ENCODE assay signal across 23 mouse cellular contexts in genomic region chr14:29163998-29164652, GRCm38 (mm10).
A peak's percentile ranks its signal among the peaks of the same experiment; 100 is the strongest.
DNase-seq lines count a peak whose midpoint lies in the region; ATAC-seq and TF ChIP-seq lines count a peak whose summit lies in the region.
"Had no signal": no experiment of that assay in that cellular context is flagged by ENCODE, and none has a peak within 500 bp of the region (broad histone marks: within the 10 kb centered on the region; RNA-seq: fewer than 3 reads in every experiment).

No protein-coding gene starts in this region.

- no peak overlapping the region for H3K4me2 ChIP-seq in forebrain, embryonic 16.5 days (ENCODE audit: low read length)
- H3K4me2 ChIP-seq in forebrain, embryonic 12.5 days, result no peak overlapping the region
- H3K4me2 ChIP-seq in midbrain, embryonic 13.5 days (replicated peaks), result no peak overlapping the region
- H3K4me2 ChIP-seq in midbrain, embryonic 11.5 days, result no peak overlapping the region
- no peak overlapping the region for H3K4me2 ChIP-seq in hindbrain, postnatal 0 days (ENCODE audit: low read depth, low read length)
- H3K4me2 ChIP-seq: heart, embryonic 15.5 days; neural tube, embryonic 12.5 days had no signal

- no peak for TF ChIP-seq CTCF in hindbrain, postnatal 0 days (IDR thresholded peaks at IDR 0.05; ENCODE audit: low read depth)

- no peaks in the 10 kb centered on the region for H3K36me3 ChIP-seq in forebrain, embryonic 16.5 days (ENCODE audit: control insufficient read depth, insufficient read depth)
- H3K36me3 ChIP-seq in forebrain, embryonic 12.5 days (replicated peaks), result no peaks in the 10 kb centered on the region
- no peaks in the 10 kb centered on the region for H3K36me3 ChIP-seq in midbrain, embryonic 13.5 days
- no peaks in the 10 kb centered on the region for H3K36me3 ChIP-seq in midbrain, embryonic 11.5 days (ENCODE audit: control insufficient read depth, insufficient read depth, low read length)
- no peaks in the 10 kb centered on the region for H3K36me3 ChIP-seq in hindbrain, postnatal 0 days (ENCODE audit: insufficient read depth, low read length)
- H3K36me3 ChIP-seq: embryonic facial prominence, embryonic 10.5 days; heart, embryonic 15.5 days; neural tube, embryonic 12.5 days had no signal

- H3K9ac ChIP-seq in forebrain, embryonic 16.5 days (replicated peaks; ENCODE audit: low read depth, low read length), result no peak overlapping the region
- no peak overlapping the region for H3K9ac ChIP-seq in forebrain, embryonic 12.5 days
- no peak overlapping the region for H3K9ac ChIP-seq in midbrain, embryonic 13.5 days (replicated peaks)
- H3K9ac ChIP-seq in midbrain, embryonic 11.5 days (ENCODE audit: low read length), result no peak overlapping the region
- no peak overlapping the region for H3K9ac ChIP-seq in hindbrain, postnatal 0 days (replicated peaks; ENCODE audit: low read length)
- H3K9ac ChIP-seq: heart, embryonic 15.5 days; neural tube, embryonic 12.5 days had no signal

- no peak for DNase-seq in midbrain, embryonic 11.5 days (ENCODE audit: low spot score, missing footprints)
- DNase-seq in hindbrain, postnatal 0 days (ENCODE audit: low spot score), result peak; percentile 54
- DNase-seq in retina, embryonic 14.5 days (ENCODE audit: low spot score), result peak; percentile 17
- DNase-seq in Muller cell, postnatal 12 days (ENCODE audit: inconsistent ontology term), result no peak
- DNase-seq: adrenal gland, postnatal 36 days; cerebellum, adult 8-10 months; gastrocnemius, postnatal 14 days; heart, adult 2 months; kidney, adult 18-20 months; kidney, postnatal 10 days; layer of hippocampus, postnatal 36 days; liver; right cerebral cortex, postnatal 25 days; thymus, adult 2 months had no signal

- H3K27me3 ChIP-seq in forebrain, embryonic 16.5 days (replicated peaks; ENCODE audit: control insufficient read depth, insufficient read depth, low read length), result no peaks in the 10 kb centered on the region
- H3K27me3 ChIP-seq in forebrain, embryonic 12.5 days, result no peaks in the 10 kb centered on the region
- no peaks in the 10 kb centered on the region for H3K27me3 ChIP-seq in midbrain, embryonic 13.5 days
- no peaks in the 10 kb centered on the region for H3K27me3 ChIP-seq in midbrain, embryonic 11.5 days (ENCODE audit: control insufficient read depth, insufficient read depth, low read length)
- H3K27me3 ChIP-seq in hindbrain, postnatal 0 days (ENCODE audit: insufficient read depth, low read length), result no peaks in the 10 kb centered on the region
- H3K27me3 ChIP-seq: CH12.LX; heart, embryonic 15.5 days; neural tube, embryonic 12.5 days had no signal

- peak; percentile 55 for ATAC-seq in forebrain, embryonic 16.5 days
- ATAC-seq in forebrain, embryonic 12.5 days (ENCODE audit: low FRiP score), result no peak
- 0 out of 2 replicates have a peak, but pooled peaks have one; percentile 11 for ATAC-seq in midbrain, embryonic 13.5 days
- no peak for ATAC-seq in midbrain, embryonic 11.5 days (ENCODE audit: low FRiP score)
- ATAC-seq in hindbrain, postnatal 0 days, result no peak
- ATAC-seq: lung, postnatal 0 days had no signal

- peak overlapping the region; percentile 27 for H3K27ac ChIP-seq in forebrain, embryonic 16.5 days (ENCODE audit: low read length)
- no peak overlapping the region for H3K27ac ChIP-seq in forebrain, embryonic 12.5 days
- H3K27ac ChIP-seq in midbrain, embryonic 13.5 days, result peak overlapping the region; percentile 40
- no peak overlapping the region for H3K27ac ChIP-seq in midbrain, embryonic 11.5 days (ENCODE audit: low read depth, low read length)
- no peak overlapping the region for H3K27ac ChIP-seq in hindbrain, postnatal 0 days
- H3K27ac ChIP-seq: embryonic facial prominence, embryonic 10.5 days; heart, adult 2 months; heart, embryonic 15.5 days; layer of hippocampus, adult 2 months; neural tube, embryonic 12.5 days had no signal

- H3K4me3 ChIP-seq in forebrain, embryonic 16.5 days (replicated peaks; ENCODE audit: low read length), result no peak overlapping the region
- H3K4me3 ChIP-seq in forebrain, embryonic 12.5 days (replicated peaks), result no peak overlapping the region
- no peak overlapping the region for H3K4me3 ChIP-seq in midbrain, embryonic 13.5 days (replicated peaks)
- no peak overlapping the region for H3K4me3 ChIP-seq in midbrain, embryonic 11.5 days (ENCODE audit: low read depth, low read length)
- no peak overlapping the region for H3K4me3 ChIP-seq in hindbrain, postnatal 0 days (ENCODE audit: low read length)
- H3K4me3 ChIP-seq: embryonic facial prominence, embryonic 10.5 days; heart, adult 2 months; heart, embryonic 15.5 days; layer of hippocampus, adult 2 months; neural tube, embryonic 12.5 days had no signal

- no peaks in the 10 kb centered on the region for H3K9me3 ChIP-seq in forebrain, embryonic 16.5 days (ENCODE audit: control insufficient read depth, low read length)
- no peaks in the 10 kb centered on the region for H3K9me3 ChIP-seq in forebrain, embryonic 12.5 days
- no peaks in the 10 kb centered on the region for H3K9me3 ChIP-seq in midbrain, embryonic 13.5 days
- no peaks in the 10 kb centered on the region for H3K9me3 ChIP-seq in midbrain, embryonic 11.5 days (ENCODE audit: control insufficient read depth, low read length)
- H3K9me3 ChIP-seq in hindbrain, postnatal 0 days (ENCODE audit: low read length), result no peaks in the 10 kb centered on the region
- H3K9me3 ChIP-seq: embryonic facial prominence, embryonic 10.5 days; heart, embryonic 15.5 days; neural tube, embryonic 12.5 days had no signal

- H3K4me1 ChIP-seq in forebrain, embryonic 16.5 days (replicated peaks; ENCODE audit: control insufficient read depth, insufficient read depth, low read length), result peaks cover 10% of the 10 kb centered on the region
- peaks cover 5% of the 10 kb centered on the region; the same call in 1 of the 2 replicates for H3K4me1 ChIP-seq in forebrain, embryonic 12.5 days
- H3K4me1 ChIP-seq in midbrain, embryonic 13.5 days (replicated peaks), result peaks cover 9% of the 10 kb centered on the region; the same call in 1 of the 2 replicates
- H3K4me1 ChIP-seq in midbrain, embryonic 11.5 days (ENCODE audit: control insufficient read depth, insufficient read depth, low read length), result no peaks in the 10 kb centered on the region
- 0 out of 2 replicates have a peak, but pooled peaks cover 3% of the 10 kb centered on the region for H3K4me1 ChIP-seq in hindbrain, postnatal 0 days (ENCODE audit: insufficient read depth, low read length)
- H3K4me1 ChIP-seq: heart, embryonic 15.5 days had no signal

- 31% methylated on average over 4 of the region's 4 CpGs for WGBS in forebrain, embryonic 16.5 days
- WGBS in forebrain, embryonic 12.5 days, result 55% methylated on average over 4 of the region's 4 CpGs
- 56% methylated on average over 4 of the region's 4 CpGs for WGBS in midbrain, embryonic 13.5 days
- WGBS in midbrain, embryonic 11.5 days, result 80% methylated on average over 4 of the region's 4 CpGs
- 38% methylated on average over 4 of the region's 4 CpGs for WGBS in hindbrain, postnatal 0 days

Comparison
In these comparisons a context has a peak if more than half of its experiments do, and no peak if none do; other contexts are left out.
1. ATAC-seq: peak in forebrain, embryonic 16.5 days (single experiment) and midbrain, embryonic 13.5 days (single experiment); none in forebrain, embryonic 12.5 days (single experiment), midbrain, embryonic 11.5 days (single experiment) and hindbrain, postnatal 0 days (single experiment).
2. H3K27ac ChIP-seq: peak in forebrain, embryonic 16.5 days (single experiment) and midbrain, embryonic 13.5 days (single experiment); none in forebrain, embryonic 12.5 days (single experiment), midbrain, embryonic 11.5 days (single experiment) and hindbrain, postnatal 0 days (single experiment).
3. DNase-seq: peak in hindbrain, postnatal 0 days (single experiment) and retina, embryonic 14.5 days (single experiment); none in midbrain, embryonic 11.5 days (single experiment) and Muller cell, postnatal 12 days (single experiment).